Mouse (Mus musculus): ENCODE data around the gene Prkar2a.

GRCm38 (mm10) chr9:108795762-108796161 is 106.6 kb downstream of the Prkar2a start:
- no peak for TF ChIP-seq TAL1 (IDR thresholded peaks at IDR 0.05; ENCODE audit: low read length)
- TF ChIP-seq GATA1 (IDR thresholded peaks at IDR 0.05; ENCODE audit: low read length): no peak

Measured in erythroblast, embryonic 14.5 days (primary cell).